Mouse (Mus musculus): ENCODE data around the gene Sidt2. TPM values are rescaled to one million over a fixed set of nuclear protein-coding genes. Genes with fewer than 3 reads are reported as not detected.
A peak's percentile ranks its signal among the peaks of the same experiment; 100 is the strongest.

The Sidt2 gene
- polyA plus RNA-seq, 1 experiment from 2014 or later: 34.7 TPM

- peaks cover 24% of the 10 kb centered on the region for H3K4me1 ChIP-seq (ENCODE audit: control insufficient read depth, insufficient read depth, low read length)
- peak within 1 kb of the TSS; percentile 74 for H3K27ac ChIP-seq (ENCODE audit: low read depth, low read length)
- H3K9me3 ChIP-seq (replicated peaks; ENCODE audit: control insufficient read depth, low read length): no peaks in the 10 kb centered on the region
- ATAC-seq (replicated peaks; ENCODE audit: insufficient number of reproducible peaks, low FRiP score, low TSS enrichment): peak; percentile 61; the same call in 1 of the 2 replicates
- no peaks in the 10 kb centered on the region for H3K27me3 ChIP-seq (ENCODE audit: control insufficient read depth, insufficient read depth, low read length)
- 4% methylated on average over 21 of the region's 21 CpGs for WGBS (ENCODE audit: insufficient replicate concordance)
- H3K36me3 ChIP-seq (ENCODE audit: control insufficient read depth, insufficient read depth, low read length): peaks cover 14% of the 10 kb centered on the region
- H3K9ac ChIP-seq (ENCODE audit: low read depth, low read length): peak within 1 kb of the TSS; percentile 68
- peak within 1 kb of the TSS; percentile 38 for H3K4me3 ChIP-seq (ENCODE audit: low read depth, low read length)
- peak within 1 kb of the TSS; percentile 62 for H3K4me2 ChIP-seq
These were observed 19.3 kb downstream of the Sidt2 start, which contains the start of gene Tagln for GRCm38 (mm10) chr9:45935628-45936210. Gene Tagln, minus strand, starts transcription at chr9:45936058.

GRCm38 (mm10) chr9:45932571-45933415 lies 22.3 kb downstream of the Sidt2 start:
- ATAC-seq (replicated peaks; ENCODE audit: insufficient number of reproducible peaks, low FRiP score, low TSS enrichment): no peak
- no peaks in the 10 kb centered on the region for H3K27me3 ChIP-seq (ENCODE audit: control insufficient read depth, insufficient read depth, low read length)
- H3K4me3 ChIP-seq (ENCODE audit: low read depth, low read length): 0 out of 2 replicates have a peak overlapping the region, but pooled peaks have one; percentile 5
- peak overlapping the region; percentile 62 for H3K4me2 ChIP-seq
- no peak overlapping the region for H3K27ac ChIP-seq (ENCODE audit: low read depth, low read length)
- WGBS (ENCODE audit: insufficient replicate concordance): 57% methylated on average over 11 of the region's 11 CpGs
- 0 out of 2 replicates have a peak overlapping the region, but pooled peaks have one; percentile 47 for H3K9ac ChIP-seq (ENCODE audit: low read depth, low read length)
- peaks cover 15% of the 10 kb centered on the region for H3K36me3 ChIP-seq (ENCODE audit: control insufficient read depth, insufficient read depth, low read length)
- H3K9me3 ChIP-seq (replicated peaks; ENCODE audit: control insufficient read depth, low read length): no peaks in the 10 kb centered on the region
- H3K4me1 ChIP-seq (ENCODE audit: control insufficient read depth, insufficient read depth, low read length): peaks cover 24% of the 10 kb centered on the region

GRCm38 (mm10) chr9:45931958-45932357 lies 23.1 kb downstream of the Sidt2 start:
- ATAC-seq (replicated peaks; ENCODE audit: insufficient number of reproducible peaks, low FRiP score, low TSS enrichment): no peak
- H3K27me3 ChIP-seq (ENCODE audit: control insufficient read depth, insufficient read depth, low read length): no peaks in the 10 kb centered on the region
- peaks cover 24% of the 10 kb centered on the region for H3K4me1 ChIP-seq (ENCODE audit: control insufficient read depth, insufficient read depth, low read length)
- no peak overlapping the region for H3K9ac ChIP-seq (ENCODE audit: low read depth, low read length)
- H3K4me2 ChIP-seq: no peak overlapping the region
- 79% methylated on average over 1 of the region's 1 CpGs for WGBS (ENCODE audit: insufficient replicate concordance)
- no peaks in the 10 kb centered on the region for H3K9me3 ChIP-seq (replicated peaks; ENCODE audit: control insufficient read depth, low read length)
- peaks cover 20% of the 10 kb centered on the region for H3K36me3 ChIP-seq (ENCODE audit: control insufficient read depth, insufficient read depth, low read length)
- no peak overlapping the region for H3K27ac ChIP-seq (ENCODE audit: low read depth, low read length)
- H3K4me3 ChIP-seq (ENCODE audit: low read depth, low read length): no peak overlapping the region

- Histone ChIP-seq H3K9me3 (replicated peaks; ENCODE audit: control insufficient read depth, low read length) (no peaks in the 10 kb centered on the region), H3K27me3 (ENCODE audit: control insufficient read depth, insufficient read depth, low read length) (no peaks in the 10 kb centered on the region), H3K9ac (ENCODE audit: low read depth, low read length) (no peak overlapping the region), H3K4me1 (ENCODE audit: control insufficient read depth, insufficient read depth, low read length) (peaks cover 7% of the 10 kb centered on the region), H3K27ac (ENCODE audit: low read depth, low read length) (no peak overlapping the region), H3K4me2 (no peak overlapping the region), H3K36me3 (ENCODE audit: control insufficient read depth, insufficient read depth, low read length) (peaks cover 20% of the 10 kb centered on the region), H3K4me3 (ENCODE audit: low read depth, low read length) (no peak overlapping the region)
- WGBS (ENCODE audit: insufficient replicate concordance): 87% methylated on average over 5 of the region's 5 CpGs
- ATAC-seq (replicated peaks; ENCODE audit: insufficient number of reproducible peaks, low FRiP score, low TSS enrichment): no peak
These were observed 25.8 kb downstream of the Sidt2 start for GRCm38 (mm10) chr9:45929285-45929684.

- H3K4me3 ChIP-seq (ENCODE audit: low read depth, low read length): no peak overlapping the region
- peaks cover 30% of the 10 kb centered on the region for H3K36me3 ChIP-seq (ENCODE audit: control insufficient read depth, insufficient read depth, low read length)
- no peaks in the 10 kb centered on the region for H3K27me3 ChIP-seq (ENCODE audit: control insufficient read depth, insufficient read depth, low read length)
- no peak for ATAC-seq (replicated peaks; ENCODE audit: insufficient number of reproducible peaks, low FRiP score, low TSS enrichment)
- H3K4me1 ChIP-seq (ENCODE audit: control insufficient read depth, insufficient read depth, low read length): no peaks in the 10 kb centered on the region
- no peak overlapping the region for H3K4me2 ChIP-seq
- no peaks in the 10 kb centered on the region for H3K9me3 ChIP-seq (replicated peaks; ENCODE audit: control insufficient read depth, low read length)
- 45% methylated on average over 1 of the region's 1 CpGs for WGBS (ENCODE audit: insufficient replicate concordance)
- H3K27ac ChIP-seq (ENCODE audit: low read depth, low read length): no peak overlapping the region
- H3K9ac ChIP-seq (ENCODE audit: low read depth, low read length): no peak overlapping the region
These were observed 35.2 kb downstream of the Sidt2 start for GRCm38 (mm10) chr9:45919895-45920294.

- H3K4me1 ChIP-seq (ENCODE audit: control insufficient read depth, insufficient read depth, low read length): no peaks in the 10 kb centered on the region
- 88% methylated on average over 5 of the region's 5 CpGs for WGBS (ENCODE audit: insufficient replicate concordance)
- no peaks in the 10 kb centered on the region for H3K27me3 ChIP-seq (ENCODE audit: control insufficient read depth, insufficient read depth, low read length)
- H3K36me3 ChIP-seq (ENCODE audit: control insufficient read depth, insufficient read depth, low read length): peaks cover 26% of the 10 kb centered on the region
- no peak overlapping the region for H3K9ac ChIP-seq (ENCODE audit: low read depth, low read length)
- H3K9me3 ChIP-seq (replicated peaks; ENCODE audit: control insufficient read depth, low read length): no peaks in the 10 kb centered on the region
- H3K4me2 ChIP-seq: no peak overlapping the region
- no peak for ATAC-seq (replicated peaks; ENCODE audit: insufficient number of reproducible peaks, low FRiP score, low TSS enrichment)
- no peak overlapping the region for H3K4me3 ChIP-seq (ENCODE audit: low read depth, low read length)
- H3K27ac ChIP-seq (ENCODE audit: low read depth, low read length): no peak overlapping the region
These were observed 37.8 kb downstream of the Sidt2 start for GRCm38 (mm10) chr9:45917041-45917934.

GRCm38 (mm10) chr9:45915659-45916058 lies 39.4 kb downstream of the Sidt2 start:
- no peak for ATAC-seq (replicated peaks; ENCODE audit: insufficient number of reproducible peaks, low FRiP score, low TSS enrichment)
- Histone ChIP-seq H3K9ac (ENCODE audit: low read depth, low read length) (no peak overlapping the region), H3K36me3 (ENCODE audit: control insufficient read depth, insufficient read depth, low read length) (peaks cover 30% of the 10 kb centered on the region), H3K4me1 (ENCODE audit: control insufficient read depth, insufficient read depth, low read length) (no peaks in the 10 kb centered on the region), H3K4me2 (no peak overlapping the region), H3K9me3 (replicated peaks; ENCODE audit: control insufficient read depth, low read length) (no peaks in the 10 kb centered on the region), H3K4me3 (ENCODE audit: low read depth, low read length) (no peak overlapping the region), H3K27ac (ENCODE audit: low read depth, low read length) (no peak overlapping the region), H3K27me3 (ENCODE audit: control insufficient read depth, insufficient read depth, low read length) (no peaks in the 10 kb centered on the region)
- WGBS (ENCODE audit: insufficient replicate concordance): 77% methylated on average over 2 of the region's 2 CpGs

- H3K4me3 ChIP-seq (ENCODE audit: low read depth, low read length): no peak overlapping the region
- no peaks in the 10 kb centered on the region for H3K27me3 ChIP-seq (ENCODE audit: control insufficient read depth, insufficient read depth, low read length)
- H3K4me2 ChIP-seq: no peak overlapping the region
- H3K9ac ChIP-seq (ENCODE audit: low read depth, low read length): no peak overlapping the region
- 59% methylated on average over 1 of the region's 1 CpGs for WGBS (ENCODE audit: insufficient replicate concordance)
- H3K4me1 ChIP-seq (ENCODE audit: control insufficient read depth, insufficient read depth, low read length): peaks cover 8% of the 10 kb centered on the region
- no peak for ATAC-seq (replicated peaks; ENCODE audit: insufficient number of reproducible peaks, low FRiP score, low TSS enrichment)
- no peaks in the 10 kb centered on the region for H3K9me3 ChIP-seq (replicated peaks; ENCODE audit: control insufficient read depth, low read length)
- peaks cover 20% of the 10 kb centered on the region for H3K36me3 ChIP-seq (ENCODE audit: control insufficient read depth, insufficient read depth, low read length)
- no peak overlapping the region for H3K27ac ChIP-seq (ENCODE audit: low read depth, low read length)
These were observed 43.4 kb downstream of the Sidt2 start for GRCm38 (mm10) chr9:45911673-45912072.

All from heart, embryonic 11.5 days (tissue).